Mouse (Mus musculus) lung, postnatal 10 days (tissue): ENCODE data around the gene Cnpy4.
A peak's percentile ranks its signal among the peaks of the same experiment; 100 is the strongest.

ENCODE experiments used
- DNase-seq: peaks from one replicate; pipeline ENCODE4 v3.0.0; 2021

The Cnpy4 gene

DNA sequence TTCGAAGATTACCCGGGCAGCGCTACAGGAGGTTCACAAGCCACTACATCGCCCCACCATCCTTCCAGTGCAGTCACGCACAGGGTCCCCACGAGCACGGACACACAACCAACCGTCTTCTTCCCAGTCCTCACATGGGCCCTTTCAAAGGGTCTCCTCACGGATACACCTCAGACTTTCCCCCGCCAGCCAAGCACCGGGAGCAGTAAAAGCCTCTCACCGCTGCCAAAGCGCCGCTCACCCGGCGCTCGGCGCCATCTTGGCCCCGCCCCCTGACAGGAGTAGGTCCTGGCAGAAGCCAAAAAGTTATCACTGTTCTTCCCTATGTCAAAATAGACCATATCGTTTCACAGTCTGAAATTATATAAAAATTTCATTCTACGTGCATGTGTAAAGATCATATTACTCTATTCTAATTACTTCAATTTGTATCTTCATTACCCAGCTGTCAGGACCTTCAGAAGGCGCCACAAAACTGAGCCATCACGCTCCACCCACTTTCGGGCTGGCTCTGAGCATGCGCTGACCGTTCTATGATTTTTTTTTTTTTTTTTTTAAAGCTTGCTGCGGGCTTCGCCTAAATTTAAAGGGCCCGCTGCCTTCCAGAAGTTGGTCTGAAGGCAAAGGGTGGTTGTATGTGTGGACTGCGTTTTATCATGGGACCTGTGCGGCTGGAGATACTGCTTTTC is at the start of gene Cnpy4, which contains the start of gene Taf6:
TSS of gene Cnpy4 (plus strand) at position 536 of the 689 bp plus-strand sequence.
TSS of gene Taf6 (minus strand) at position 502 of the 689 bp plus-strand sequence.
- DNase-seq, result peak; percentile 93

DNA sequence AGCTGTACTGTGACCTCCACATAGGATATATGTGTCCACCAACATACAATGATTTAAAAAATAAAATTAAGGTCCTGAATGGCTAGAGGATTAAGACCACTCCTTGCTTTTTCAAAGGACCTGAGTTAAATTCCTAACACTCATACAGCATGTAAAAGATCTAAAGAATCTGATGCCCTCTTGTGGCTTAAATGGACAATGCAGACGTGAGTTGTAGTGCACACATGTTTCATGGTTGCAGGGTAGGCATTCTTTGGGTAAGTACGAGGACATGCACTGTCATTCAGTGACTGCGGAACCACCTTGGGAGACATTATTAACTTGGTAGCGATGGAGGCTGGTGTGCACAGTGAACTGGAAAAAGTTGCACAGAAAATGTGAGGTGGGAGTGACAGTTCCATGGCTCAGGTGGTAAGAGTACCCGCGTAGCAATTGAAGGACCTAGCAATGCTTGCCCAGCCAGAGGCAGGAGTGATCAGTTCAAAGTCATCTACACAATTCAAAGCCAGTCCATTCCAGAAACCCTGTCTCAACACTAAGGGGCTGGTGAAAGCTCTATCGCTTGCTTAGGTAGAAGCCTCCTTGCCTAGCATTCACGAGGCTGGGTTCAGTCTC is 49.2 kb upstream of the Cnpy4 start:
- DNase-seq, result peak; percentile 67

- no peak for DNase-seq
These were observed 48.7 kb upstream of the Cnpy4 start for GRCm38 (mm10) chr5:138138585-138138984.

DNA sequence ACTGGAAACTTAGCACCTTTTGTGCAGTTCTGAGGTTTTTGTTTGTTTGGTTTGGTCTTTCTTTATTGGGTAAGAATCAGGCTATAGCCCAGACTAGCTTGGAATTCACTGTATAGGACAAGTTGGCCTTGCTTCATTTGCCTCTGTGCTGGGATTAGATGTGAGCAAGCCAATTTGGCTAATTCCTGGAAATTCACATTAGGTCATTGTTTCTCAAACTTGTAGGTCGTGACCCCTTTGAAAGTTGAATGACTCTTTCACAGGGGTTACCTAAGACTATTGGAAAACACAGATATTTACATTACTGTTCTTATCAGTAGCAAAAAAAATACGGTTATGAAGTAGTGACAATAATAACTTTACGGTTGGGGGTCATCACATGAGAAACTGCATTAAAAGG is 32.9 kb upstream of the Cnpy4 start:
- DNase-seq, result no peak

DNA sequence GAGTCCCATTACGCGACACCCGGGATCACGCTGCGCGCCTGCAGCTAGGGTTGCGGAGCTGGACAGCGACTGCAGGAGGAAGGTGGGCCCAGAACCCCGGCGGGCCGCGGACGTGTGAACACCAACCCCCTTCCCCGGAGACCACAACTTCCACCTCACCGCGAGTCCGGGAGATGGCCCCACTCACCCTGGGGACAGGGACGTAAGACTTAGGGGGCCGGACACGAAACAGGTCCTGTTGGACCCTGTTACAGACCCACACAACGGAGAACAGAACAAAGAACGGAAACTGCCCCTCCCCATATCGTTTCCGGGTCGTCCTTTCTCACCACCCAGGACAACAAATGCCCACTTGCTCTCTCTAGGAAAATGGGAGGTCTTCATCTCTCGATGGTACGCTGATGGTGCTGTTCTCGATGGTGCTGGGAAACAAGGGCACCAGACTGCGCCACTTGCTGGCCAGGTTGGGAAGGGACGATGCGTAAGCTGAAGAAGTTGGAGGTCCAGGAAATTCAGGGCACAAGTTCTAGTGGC is 31.8 kb upstream of the Cnpy4 start, which contains the start of gene Zfp113:
TSS of gene Zfp113 (minus strand) at position 302 of the 534 bp plus-strand sequence.
- peak; percentile 95 for DNase-seq

DNA sequence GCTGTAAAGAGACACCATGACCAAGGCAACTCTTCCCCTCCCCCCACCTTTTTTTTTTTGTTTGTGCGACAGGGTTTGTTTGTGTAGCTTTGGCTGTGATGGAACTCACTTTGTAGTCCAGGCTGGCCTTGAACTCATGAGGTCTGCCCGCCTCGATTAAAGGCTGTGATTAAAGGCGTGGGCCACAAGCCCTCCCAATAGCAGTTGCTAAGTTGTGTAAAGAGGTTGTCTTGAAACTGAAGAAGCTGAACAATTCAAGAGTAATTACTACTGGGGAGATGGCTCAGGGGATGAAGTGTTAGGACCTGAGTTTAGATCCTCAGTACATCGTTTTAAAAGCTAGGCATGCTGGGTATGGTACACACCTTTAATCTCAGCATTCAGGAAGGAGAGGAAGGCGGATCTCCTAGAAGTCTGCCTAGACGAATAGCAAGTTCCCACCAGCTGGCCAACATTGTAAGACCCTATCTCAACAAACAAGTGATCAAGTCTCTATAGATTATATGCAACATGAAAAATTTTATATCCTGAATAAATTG is 27.0 kb upstream of the Cnpy4 start:
- DNase-seq, result no peak

DNA sequence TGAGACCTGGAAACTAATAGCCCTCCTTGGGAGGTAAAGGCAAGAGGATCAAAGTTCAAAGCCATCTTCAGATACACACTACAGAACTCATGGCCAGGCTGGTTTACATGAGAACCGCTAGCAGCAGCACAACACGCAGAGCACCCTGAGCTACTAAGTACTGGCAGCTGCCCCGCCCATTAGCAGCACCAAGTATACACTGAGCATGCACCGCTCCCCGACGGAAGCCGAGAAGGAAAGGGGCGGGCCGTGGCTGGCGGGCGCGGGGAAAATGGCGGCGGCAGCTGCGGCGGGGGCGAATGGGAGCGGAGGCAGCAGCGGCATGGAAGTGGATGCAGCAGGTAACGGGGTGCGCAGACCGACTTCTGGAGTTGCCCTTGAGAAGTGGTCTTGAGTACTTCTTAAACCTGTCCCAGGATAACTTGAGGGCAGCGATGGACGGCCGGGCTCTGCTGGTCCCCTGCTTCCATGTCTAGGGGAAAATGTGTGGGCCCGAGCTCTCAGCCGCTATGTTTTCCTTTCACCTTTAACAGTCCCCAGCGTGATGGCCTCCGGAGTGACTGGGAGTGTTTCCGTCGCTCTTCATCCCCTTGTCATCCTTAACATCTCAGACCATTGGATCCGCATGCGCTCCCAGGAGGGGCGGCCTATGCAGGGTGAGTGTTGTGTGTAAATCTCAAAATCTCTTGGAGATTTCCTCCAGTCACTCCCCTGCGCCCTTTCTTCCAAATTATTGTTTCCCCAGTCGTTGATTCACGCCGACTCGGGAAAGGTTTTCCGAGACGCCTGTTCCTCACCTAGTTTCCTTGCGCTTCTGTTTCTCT is 26.2 kb upstream of the Cnpy4 start, which contains the start of gene Cops6:
TSS of gene Cops6 (plus strand) at position 230 of the 824 bp plus-strand sequence.
- peak; percentile 97 for DNase-seq

DNA sequence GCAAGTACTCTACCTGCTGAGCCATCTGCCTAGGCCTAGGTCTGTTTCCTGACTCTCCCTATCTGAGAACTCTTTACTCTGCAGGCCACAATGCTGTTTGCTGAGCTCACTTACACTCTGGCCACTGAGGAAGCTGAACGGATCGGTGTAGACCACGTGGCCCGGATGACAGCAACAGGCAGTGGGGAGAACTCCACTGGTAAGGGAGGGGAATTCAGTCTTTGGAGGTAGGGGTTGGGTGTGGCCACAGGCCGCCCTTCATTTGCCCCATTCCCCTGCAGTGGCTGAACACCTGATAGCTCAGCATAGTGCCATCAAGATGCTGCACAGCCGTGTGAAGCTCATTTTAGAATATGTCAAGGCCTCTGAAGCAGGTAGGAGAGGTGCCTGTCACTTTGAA is 24.2 kb upstream of the Cnpy4 start:
- no peak for DNase-seq

DNA sequence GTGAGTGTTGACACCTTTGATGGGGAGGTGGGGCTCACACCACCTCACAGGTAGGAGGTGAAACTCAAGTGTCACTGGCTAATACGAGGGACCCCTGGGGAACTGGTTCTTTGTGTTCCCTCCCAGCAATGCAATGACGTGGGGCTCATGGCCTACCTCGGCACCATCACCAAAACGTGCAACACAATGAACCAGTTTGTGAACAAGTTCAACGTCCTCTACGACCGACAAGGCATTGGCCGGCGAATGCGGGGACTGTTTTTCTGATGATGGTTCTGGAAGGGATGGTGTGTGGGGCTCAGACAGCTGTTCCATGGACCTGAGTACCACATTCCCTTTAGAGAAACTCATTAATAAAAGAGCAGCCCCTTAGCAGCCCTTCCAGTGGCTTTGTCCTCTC is 23.7 kb upstream of the Cnpy4 start:
- no peak for DNase-seq

- DNase-seq, result no peak
These were observed 21.7 kb upstream of the Cnpy4 start for GRCm38 (mm10) chr5:138165594-138165993.

GRCm38 (mm10) chr5:138170936-138171561 is 16.2 kb upstream of the Cnpy4 start:
- DNase-seq, result peak; percentile 98

DNA sequence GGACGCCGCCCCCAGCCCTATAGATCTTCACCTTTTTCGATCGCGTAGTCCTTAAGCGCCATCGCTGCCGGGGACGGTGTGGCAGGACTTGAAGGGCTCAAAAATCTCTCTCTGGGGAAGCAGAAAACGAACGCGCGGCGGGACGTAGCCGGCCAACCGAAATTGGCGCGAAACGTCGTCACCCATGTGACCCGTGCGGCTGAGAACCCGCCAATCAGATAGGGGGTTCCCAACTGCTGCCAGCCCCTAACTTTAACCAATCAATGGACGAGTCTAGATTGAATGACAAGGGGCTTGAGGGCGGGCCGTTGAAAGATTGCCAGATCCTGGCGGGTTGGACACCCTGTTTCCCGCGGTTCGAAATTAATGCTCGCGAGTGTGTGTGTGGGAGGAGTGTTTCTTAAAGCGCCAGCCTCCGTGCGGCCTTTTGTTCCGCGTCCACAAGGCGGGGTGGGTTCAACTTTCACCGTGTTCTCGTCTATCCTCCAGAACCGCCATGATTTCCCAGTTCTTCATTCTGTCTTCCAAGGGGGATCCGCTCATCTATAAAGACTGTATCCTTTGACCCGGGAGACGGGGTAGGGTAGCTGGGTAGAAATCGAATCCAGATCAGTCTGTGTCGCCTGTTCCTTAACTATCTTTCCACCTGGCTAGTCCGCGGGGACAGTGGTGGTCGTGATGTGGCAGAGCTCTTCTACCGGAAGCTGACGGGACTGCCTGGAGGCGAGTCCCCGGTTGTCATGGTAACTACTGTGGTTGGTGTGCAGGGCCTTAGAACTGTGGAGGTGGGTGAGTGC is 15.4 kb upstream of the Cnpy4 start, which contains the start of the genes Ap4m1 and Mcm7:
TSS of gene Ap4m1 (plus strand) at position 308 of the 797 bp plus-strand sequence.
TSS of gene Mcm7 (minus strand) at position 728 of the 797 bp plus-strand sequence.
- DNase-seq, result peak; percentile 99

DNA sequence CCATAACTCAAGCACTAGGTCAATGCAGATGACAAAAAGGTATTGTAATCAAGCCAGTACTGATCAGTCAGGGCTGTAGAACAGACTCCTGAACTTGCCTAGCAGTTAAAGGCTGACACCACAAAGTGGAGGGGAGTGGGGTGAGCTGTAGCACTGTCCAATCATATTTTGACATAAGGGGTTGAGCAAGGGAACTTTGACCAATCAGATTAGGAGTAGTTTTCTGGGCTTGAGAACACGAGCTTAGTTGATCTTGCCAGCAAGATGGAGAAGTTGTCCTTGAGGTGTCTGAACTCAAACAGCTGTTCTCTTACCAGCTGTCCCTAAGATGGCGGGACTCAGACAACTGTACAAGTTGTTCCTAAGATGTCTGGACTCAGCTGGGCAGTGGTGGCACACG is 14.1 kb upstream of the Cnpy4 start:
- DNase-seq, result peak; percentile 34

DNA sequence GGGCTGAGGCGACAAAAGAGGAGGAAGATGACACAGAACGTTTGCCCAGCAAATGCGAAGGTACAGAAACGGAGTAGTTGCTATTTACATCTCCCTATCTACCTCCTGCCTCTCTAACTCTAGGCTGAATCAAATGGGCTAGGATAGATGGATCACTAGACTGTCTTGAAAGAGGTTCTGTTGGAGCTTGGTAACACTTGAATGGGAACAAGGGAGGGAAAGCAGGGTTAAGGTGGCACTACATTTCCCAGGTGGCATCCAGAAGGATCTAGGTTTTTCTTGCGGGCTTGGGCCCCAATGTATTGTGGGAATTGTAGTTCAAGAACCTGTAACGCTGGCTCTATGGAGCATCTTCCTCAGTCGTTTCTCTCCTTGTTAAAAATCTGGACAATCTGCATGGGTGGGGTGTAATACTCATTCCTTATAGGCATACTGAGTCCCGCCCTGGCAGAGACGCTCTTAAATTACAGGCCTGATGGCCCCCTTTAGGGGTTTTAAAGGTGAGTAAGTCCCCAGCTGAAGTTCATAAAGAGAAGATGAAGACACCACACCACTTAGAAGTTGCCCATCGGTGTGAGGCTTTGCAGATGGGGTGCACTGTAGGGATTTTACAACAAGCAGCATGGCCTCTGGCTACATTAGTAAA is 499 bp downstream of the Cnpy4 start:
- DNase-seq, result peak; percentile 83

GRCm38 (mm10) chr5:138193771-138194727 is 6.8 kb downstream of the Cnpy4 start, which contains the start of gene Mblac1:
Gene Mblac1 (plus strand): TSS chr5:138194314.
- DNase-seq, result peak; percentile 91

DNA sequence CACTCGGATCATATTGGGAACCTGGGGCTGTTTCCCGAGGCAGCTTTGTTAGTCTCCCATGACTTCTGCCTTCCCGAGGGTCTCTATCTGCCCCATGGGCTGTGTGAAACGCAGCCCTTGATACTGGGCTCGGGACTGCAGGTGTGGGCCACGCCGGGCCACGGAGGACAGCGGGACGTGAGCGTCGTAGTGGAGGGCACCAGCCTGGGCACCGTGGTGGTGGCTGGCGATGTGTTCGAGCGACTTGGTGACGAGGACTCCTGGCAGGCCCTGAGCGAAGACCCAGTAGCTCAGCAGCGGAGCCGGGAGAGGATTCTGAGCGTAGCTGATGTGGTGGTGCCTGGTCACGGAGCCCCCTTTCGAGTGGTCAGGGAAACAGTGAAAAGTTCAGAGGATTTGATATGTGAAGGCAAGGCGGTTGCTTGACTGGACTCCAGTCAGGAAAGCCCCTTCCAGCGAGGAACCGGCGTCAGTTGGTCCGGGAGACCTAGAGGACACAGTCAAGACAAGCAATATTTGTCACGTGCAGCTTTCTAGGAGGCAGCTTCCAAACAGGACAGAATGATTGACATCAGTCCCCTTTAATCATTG is 7.6 kb downstream of the Cnpy4 start:
- DNase-seq, result peak; percentile 37

- DNase-seq, result no peak
These were observed 8.2 kb downstream of the Cnpy4 start for GRCm38 (mm10) chr5:138195463-138195862.

- no peak for DNase-seq
These were observed 12.3 kb downstream of the Cnpy4 start for GRCm38 (mm10) chr5:138199576-138199975.

GRCm38 (mm10) chr5:138202086-138202485 is 14.8 kb downstream of the Cnpy4 start:
- DNase-seq, result no peak
